Mouse (Mus musculus) liver, adult 2 months (tissue): ENCODE results near the gene Pf4.

ENCODE experiments used
- CTCF ChIP-seq: fragments of 200-500 bp; IDR thresholded peaks from 2 replicates; pipeline ENCODE4 v1.5.1; 2011; ENCODE audit warnings: low read depth, low read length, control low read depth
- POLR2A ChIP-seq: fragments of 200-500 bp; IDR thresholded peaks from 2 replicates; pipeline ENCODE4 v1.6.1; 2011; ENCODE audit warnings: low read length, control low read depth; ENCODE audit not compliant: insufficient read depth; ENCODE audit errors: extremely low read depth

DNA sequence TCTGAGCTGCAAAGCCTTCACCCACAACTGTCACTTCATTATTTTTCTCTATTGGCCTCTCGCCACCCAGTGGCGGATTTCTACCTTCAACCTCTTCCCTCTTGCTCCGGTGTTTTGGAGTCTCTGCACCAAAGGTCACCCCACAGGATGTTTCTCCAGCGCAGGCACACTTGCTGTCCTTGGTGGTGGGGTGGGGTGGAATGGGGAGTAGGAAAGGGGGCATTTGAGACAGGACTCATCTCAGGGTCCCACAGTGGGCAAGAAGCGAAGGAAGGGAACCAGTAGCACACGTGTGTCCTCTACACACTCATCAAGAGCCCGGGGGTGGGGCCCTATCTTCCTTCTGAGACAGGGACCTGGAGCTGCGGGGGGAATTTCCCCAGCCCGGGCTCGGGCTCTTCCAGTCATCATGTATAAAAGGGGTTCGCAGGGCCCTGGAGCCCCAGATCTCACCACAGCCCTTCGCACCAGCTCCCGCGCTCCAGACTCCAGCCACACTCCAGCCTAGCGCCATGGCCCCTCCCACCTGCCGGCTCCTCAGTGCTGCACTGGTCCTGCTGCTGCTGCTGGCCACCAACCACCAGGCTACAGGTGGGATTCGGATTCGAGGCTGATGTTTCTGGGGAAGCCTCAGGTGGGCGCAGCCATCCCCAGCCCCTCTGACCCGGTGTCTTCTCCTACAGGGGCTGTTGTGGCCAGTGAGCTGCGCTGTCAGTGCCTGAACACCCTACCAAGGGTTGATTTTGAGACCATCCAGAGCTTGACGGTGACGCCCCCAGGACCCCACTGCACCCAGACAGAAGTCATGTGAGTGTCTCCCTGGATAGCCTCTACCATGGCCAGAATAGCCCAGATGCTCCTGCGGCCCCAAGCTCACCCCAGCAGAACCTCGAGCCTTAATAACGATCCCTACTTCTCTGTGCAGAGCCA is 13.7 kb downstream of the Pf4 start, which contains the start of gene Cxcl3:
- TF ChIP-seq CTCF (peak; percentile 25; the same call in 1 of the 2 replicates), POLR2A (no peak)
